8 mouse cellular contexts compared by ENCODE assay signal in genomic region chr9:75625556-75626307, GRCm38 (mm10). TPM values are rescaled to one million over a fixed set of nuclear protein-coding genes. Genes with fewer than 3 reads are reported as not detected.
DNase-seq lines count a peak whose midpoint lies in the region; ATAC-seq lines count a peak whose summit lies in the region.

TSS of gene Lysmd2 (plus strand) at chr9:75625741.

- DNase-seq in NIH3T3 (ENCODE audit: low read depth), result peak; percentile 90
- DNase-seq in cerebellum, adult 8-10 months, result peak; percentile 80
- DNase-seq in frontal cortex, adult 2 months (ENCODE audit: extremely low spot score in 1 of 2, low spot score in 1 of 2), result peak in 1 of 2 experiments; percentile 69
- DNase-seq in layer of hippocampus, adult 9-11 months, result peak; percentile 63
- DNase-seq in retina, embryonic 14.5 days (ENCODE audit: low spot score), result peak; percentile 75
- DNase-seq in urinary bladder, postnatal 4 days (ENCODE audit: low spot score in 2 of 2), result peak; percentile 78 to 79

- no peaks in the 10 kb centered on the region for H3K9me3 ChIP-seq in lung, embryonic 16.5 days (ENCODE audit: control insufficient read depth, low read length)

- H3K4me1 ChIP-seq in lung, embryonic 16.5 days (replicated peaks; ENCODE audit: control insufficient read depth, insufficient read depth, low read length), result peaks cover 5% of the 10 kb centered on the region; the same call in 1 of the 2 replicates

- H3K36me3 ChIP-seq in lung, embryonic 16.5 days (ENCODE audit: control insufficient read depth, insufficient read depth, low read length), result no peaks in the 10 kb centered on the region

- H3K27me3 ChIP-seq in lung, embryonic 16.5 days (ENCODE audit: control insufficient read depth, insufficient read depth, low read depth, low read length), result peaks cover 4% of the 10 kb centered on the region; the same call in 1 of the 2 replicates

- peak within 1 kb of the TSS; percentile 88 for H3K9ac ChIP-seq in lung, embryonic 16.5 days (ENCODE audit: low read length)

- H3K4me2 ChIP-seq in lung, embryonic 16.5 days (ENCODE audit: low read depth, low read length), result peak within 1 kb of the TSS; percentile 95

- peak within 1 kb of the TSS; percentile 85 for H3K4me3 ChIP-seq in lung, embryonic 16.5 days (ENCODE audit: low read length)

- peak within 1 kb of the TSS; percentile 61 for H3K27ac ChIP-seq in lung, embryonic 16.5 days (ENCODE audit: low read length)

- ATAC-seq in hematopoietic stem cell, adult 5-6 weeks (replicated peaks in 1 of 2; ENCODE audit: insufficient read depth in 1 of 2, low FRiP score in 2 of 2, low TSS enrichment in 1 of 2, low read depth in 1 of 2, poor library complexity in 2 of 2, severe bottlenecking in 2 of 2), result peak; percentile 50 to 57
- peak; percentile 96 for ATAC-seq in lung, embryonic 16.5 days (ENCODE audit: low read depth)

- whole genome bisulfite sequencing in lung, embryonic 16.5 days, result under 1% methylated on average over 71 of the region's 94 CpGs

RNA-seq across cellular contexts. Expression of gene Lysmd2, which starts in this region (rescaled TPM):
- 76.7 and 91.0 TPM in 2 replicates for polyA plus RNA-seq in frontal cortex, adult 2 months (2012; rRNA removed)
- 13.0 and 14.2 TPM in 2 replicates for total RNA-seq in hematopoietic stem cell, adult 5-6 weeks (2017)
- 21.4 and 24.8 TPM in 2 replicates for polyA plus RNA-seq in lung, embryonic 16.5 days (2015; fragmentation: Nextera tagmentation; extraction: Ambion mirVana)
